Mouse (Mus musculus): ENCODE results near the gene Creb3l2. TPM values are rescaled to one million over a fixed set of nuclear protein-coding genes. Genes with fewer than 3 reads are reported as not detected.

The Creb3l2 gene
- polyA plus RNA-seq, 1 experiment from 2014 or later = 3.0 TPM

GRCm38 (mm10) chr6:37326603-37326955, 115.4 kb downstream of the Creb3l2 start:
- H3K4me3 ChIP-seq (replicated peaks) = no peak overlapping the region
- no peak overlapping the region for H3K27ac ChIP-seq (replicated peaks)
- no peak overlapping the region for H3K9ac ChIP-seq
- WGBS (ENCODE audit: insufficient replicate concordance) = 46% methylated on average over 8 of the region's 8 CpGs
- no peaks in the 10 kb centered on the region for H3K4me1 ChIP-seq (replicated peaks)
- H3K27me3 ChIP-seq = no peaks in the 10 kb centered on the region
- H3K36me3 ChIP-seq (replicated peaks) = no peaks in the 10 kb centered on the region
- H3K9me3 ChIP-seq (replicated peaks) = no peaks in the 10 kb centered on the region
- no peak overlapping the region for H3K4me2 ChIP-seq
- ATAC-seq (ENCODE audit: insufficient read depth) = no peak

GRCm38 (mm10) chr6:37325906-37326602, 115.9 kb downstream of the Creb3l2 start:
- WGBS (ENCODE audit: insufficient replicate concordance) = 76% methylated on average over 9 of the region's 9 CpGs
- H3K4me1 ChIP-seq (replicated peaks) = no peaks in the 10 kb centered on the region
- H3K9me3 ChIP-seq (replicated peaks) = no peaks in the 10 kb centered on the region
- no peak overlapping the region for H3K9ac ChIP-seq
- H3K4me2 ChIP-seq = no peak overlapping the region
- no peak for ATAC-seq (ENCODE audit: insufficient read depth)
- no peak overlapping the region for H3K4me3 ChIP-seq (replicated peaks)
- H3K27ac ChIP-seq (replicated peaks) = no peak overlapping the region
- H3K36me3 ChIP-seq (replicated peaks) = no peaks in the 10 kb centered on the region
- H3K27me3 ChIP-seq = no peaks in the 10 kb centered on the region

- Histone ChIP-seq H3K9ac (no peak overlapping the region), H3K4me3 (replicated peaks) (no peak overlapping the region), H3K4me2 (no peak overlapping the region), H3K27ac (replicated peaks) (no peak overlapping the region), H3K27me3 (no peaks in the 10 kb centered on the region), H3K36me3 (replicated peaks) (no peaks in the 10 kb centered on the region), H3K4me1 (replicated peaks) (no peaks in the 10 kb centered on the region), H3K9me3 (replicated peaks) (no peaks in the 10 kb centered on the region)
- ATAC-seq (ENCODE audit: insufficient read depth) = no peak
- 72% methylated on average over 3 of the region's 3 CpGs for WGBS (ENCODE audit: insufficient replicate concordance)
These were observed 116.9 kb downstream of the Creb3l2 start for GRCm38 (mm10) chr6:37325076-37325475.

- Histone ChIP-seq H3K9me3 (replicated peaks) (no peaks in the 10 kb centered on the region), H3K27me3 (no peaks in the 10 kb centered on the region), H3K4me2 (no peak overlapping the region), H3K4me3 (replicated peaks) (no peak overlapping the region), H3K36me3 (replicated peaks) (no peaks in the 10 kb centered on the region), H3K9ac (no peak overlapping the region), H3K27ac (replicated peaks) (no peak overlapping the region), H3K4me1 (replicated peaks) (no peaks in the 10 kb centered on the region)
- WGBS (ENCODE audit: insufficient replicate concordance) = 72% methylated on average over 7 of the region's 7 CpGs
- no peak for ATAC-seq (ENCODE audit: insufficient read depth)
These were observed 119.3 kb downstream of the Creb3l2 start for GRCm38 (mm10) chr6:37322641-37323040.

- Histone ChIP-seq H3K4me3 (replicated peaks) (no peak overlapping the region), H3K9ac (no peak overlapping the region), H3K4me1 (replicated peaks) (no peaks in the 10 kb centered on the region), H3K4me2 (no peak overlapping the region), H3K36me3 (replicated peaks) (no peaks in the 10 kb centered on the region), H3K27me3 (no peaks in the 10 kb centered on the region), H3K27ac (replicated peaks) (no peak overlapping the region), H3K9me3 (replicated peaks) (no peaks in the 10 kb centered on the region)
- 69% methylated on average over 9 of the region's 9 CpGs for WGBS (ENCODE audit: insufficient replicate concordance)
- no peak for ATAC-seq (ENCODE audit: insufficient read depth)
These were observed 119.9 kb downstream of the Creb3l2 start for GRCm38 (mm10) chr6:37322088-37322487.

GRCm38 (mm10) chr6:37317904-37318303, 124.0 kb downstream of the Creb3l2 start:
- no peaks in the 10 kb centered on the region for H3K4me1 ChIP-seq (replicated peaks)
- H3K4me3 ChIP-seq (replicated peaks) = no peak overlapping the region
- no peak for ATAC-seq (ENCODE audit: insufficient read depth)
- H3K4me2 ChIP-seq = no peak overlapping the region
- no peaks in the 10 kb centered on the region for H3K9me3 ChIP-seq (replicated peaks)
- no peaks in the 10 kb centered on the region for H3K36me3 ChIP-seq (replicated peaks)
- no peak overlapping the region for H3K9ac ChIP-seq
- H3K27me3 ChIP-seq = no peaks in the 10 kb centered on the region
- WGBS (ENCODE audit: insufficient replicate concordance) = 61% methylated on average over 5 of the region's 5 CpGs
- no peak overlapping the region for H3K27ac ChIP-seq (replicated peaks)

- H3K4me2 ChIP-seq = no peak overlapping the region
- no peak overlapping the region for H3K9ac ChIP-seq
- H3K9me3 ChIP-seq (replicated peaks) = no peaks in the 10 kb centered on the region
- ATAC-seq (ENCODE audit: insufficient read depth) = no peak
- no peak overlapping the region for H3K4me3 ChIP-seq (replicated peaks)
- H3K27me3 ChIP-seq = no peaks in the 10 kb centered on the region
- no peaks in the 10 kb centered on the region for H3K4me1 ChIP-seq (replicated peaks)
- no peaks in the 10 kb centered on the region for H3K36me3 ChIP-seq (replicated peaks)
- H3K27ac ChIP-seq (replicated peaks) = no peak overlapping the region
These were observed 126.5 kb downstream of the Creb3l2 start for GRCm38 (mm10) chr6:37315440-37315839.

- 45% methylated on average over 4 of the region's 4 CpGs for WGBS (ENCODE audit: insufficient replicate concordance)
- no peak overlapping the region for H3K27ac ChIP-seq (replicated peaks)
- no peak for ATAC-seq (ENCODE audit: insufficient read depth)
- no peaks in the 10 kb centered on the region for H3K36me3 ChIP-seq (replicated peaks)
- H3K9me3 ChIP-seq (replicated peaks) = no peaks in the 10 kb centered on the region
- H3K27me3 ChIP-seq = no peaks in the 10 kb centered on the region
- no peaks in the 10 kb centered on the region for H3K4me1 ChIP-seq (replicated peaks)
- H3K4me3 ChIP-seq (replicated peaks) = no peak overlapping the region
- H3K9ac ChIP-seq = no peak overlapping the region
- no peak overlapping the region for H3K4me2 ChIP-seq
These were observed 131.3 kb downstream of the Creb3l2 start for GRCm38 (mm10) chr6:37310601-37311000.

- no peaks in the 10 kb centered on the region for H3K4me1 ChIP-seq (replicated peaks)
- no peak for ATAC-seq (ENCODE audit: insufficient read depth)
- no peak overlapping the region for H3K27ac ChIP-seq (replicated peaks)
- H3K27me3 ChIP-seq = peaks cover 6% of the 10 kb centered on the region
- no peak overlapping the region for H3K9ac ChIP-seq
- no peak overlapping the region for H3K4me3 ChIP-seq (replicated peaks)
- WGBS (ENCODE audit: insufficient replicate concordance) = 70% methylated on average over 1 of the region's 1 CpGs
- no peak overlapping the region for H3K4me2 ChIP-seq
- H3K9me3 ChIP-seq (replicated peaks) = no peaks in the 10 kb centered on the region
- H3K36me3 ChIP-seq (replicated peaks) = no peaks in the 10 kb centered on the region
These were observed 135.3 kb downstream of the Creb3l2 start for GRCm38 (mm10) chr6:37306616-37307015.

GRCm38 (mm10) chr6:37300492-37300891, 141.5 kb downstream of the Creb3l2 start:
- Histone ChIP-seq H3K9ac (no peak overlapping the region), H3K4me1 (replicated peaks) (no peaks in the 10 kb centered on the region), H3K27me3 (peaks cover 54% of the 10 kb centered on the region), H3K9me3 (replicated peaks) (no peaks in the 10 kb centered on the region), H3K27ac (replicated peaks) (no peak overlapping the region), H3K4me3 (replicated peaks) (no peak overlapping the region), H3K36me3 (replicated peaks) (no peaks in the 10 kb centered on the region), H3K4me2 (no peak overlapping the region)
- no peak for ATAC-seq (ENCODE audit: insufficient read depth)
- WGBS (ENCODE audit: insufficient replicate concordance) = 12% methylated on average over 13 of the region's 13 CpGs

GRCm38 (mm10) chr6:37299562-37300390, 142.2 kb downstream of the Creb3l2 start, which contains the start of gene Dgki:
Gene Dgki, minus strand, starts transcription at chr6:37300184.
- Histone ChIP-seq H3K9ac (no peak within 1 kb of the TSS), H3K27ac (replicated peaks) (no peak within 1 kb of the TSS)
- WGBS (ENCODE audit: insufficient replicate concordance) = under 1% methylated on average over 63 of the region's 65 CpGs

More at GRCm38 (mm10) chr6:37299562-37300390, 142.2 kb downstream of the Creb3l2 start, which contains the start of gene Dgki:
- H3K4me2 ChIP-seq = peak within 1 kb of the TSS; percentile 58
- H3K9me3 ChIP-seq (replicated peaks) = no peaks in the 10 kb centered on the region
- no peak for ATAC-seq (ENCODE audit: insufficient read depth)
- H3K4me1 ChIP-seq (replicated peaks) = no peaks in the 10 kb centered on the region
- peaks cover 54% of the 10 kb centered on the region for H3K27me3 ChIP-seq
- H3K4me3 ChIP-seq (replicated peaks) = peak within 1 kb of the TSS; percentile 38
- H3K36me3 ChIP-seq (replicated peaks) = no peaks in the 10 kb centered on the region

All from liver, embryonic 15.5 days (tissue).